9 mouse cellular contexts compared by ENCODE assay signal in the genomic region with DNA sequence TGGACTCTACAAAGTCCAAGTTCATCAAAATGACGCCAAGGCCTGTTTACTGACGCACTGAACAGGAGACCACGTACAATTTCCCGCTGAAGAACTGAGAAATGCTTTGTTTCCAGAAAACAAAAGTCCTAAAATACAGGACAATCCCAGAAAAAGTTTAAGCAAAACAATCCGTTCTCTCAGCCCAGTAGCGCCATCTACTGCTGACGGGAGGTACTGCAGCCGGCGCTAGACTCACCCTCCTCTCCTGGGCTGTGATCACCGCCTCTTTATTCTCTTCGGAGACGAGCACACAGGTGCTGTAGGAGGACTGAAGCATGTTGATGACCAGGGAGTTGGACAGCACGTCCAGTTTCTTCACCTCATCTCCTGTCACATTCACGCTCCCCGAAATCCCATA. TPM values are rescaled to one million over a fixed set of nuclear protein-coding genes. Genes with fewer than 3 reads are reported as not detected.
A peak's percentile ranks its signal among the peaks of the same experiment; 100 is the strongest.
DNase-seq lines count a peak whose midpoint lies in the region; ATAC-seq lines count a peak whose summit lies in the region.
"Had no signal": no experiment of that assay in that cellular context is flagged by ENCODE, and none has a peak within 500 bp of the region (broad histone marks: within the 10 kb centered on the region; RNA-seq: fewer than 3 reads in every experiment).

No protein-coding gene starts in this region.

- WGBS in midbrain, embryonic 13.5 days = 10% methylated on average over 15 of the region's 15 CpGs

- no peaks in the 10 kb centered on the region for H3K9me3 ChIP-seq in midbrain, embryonic 13.5 days
- H3K9me3 ChIP-seq: midbrain, embryonic 12.5 days had no signal

- no peak for ATAC-seq in midbrain, embryonic 13.5 days
- no peak for ATAC-seq in activated CD4-positive, CD25-positive, alpha-beta regulatory T cell, adult 4 months

- H3K27ac ChIP-seq in midbrain, embryonic 13.5 days = no peak overlapping the region
- H3K27ac ChIP-seq: midbrain, embryonic 12.5 days had no signal

- DNase-seq in Muller cell, postnatal 12 days (ENCODE audit: inconsistent ontology term) = peak; percentile 47
- DNase-seq in cerebellum, adult 18-20 months = peak; percentile 55 to 59
- DNase-seq in frontal cortex, postnatal 36 days (ENCODE audit: low spot score in 2 of 2) = peak; percentile 59 to 71
- peak; percentile 76 for DNase-seq in induced T-regulatory cell, adult 2 months (ENCODE audit: low read depth)
- DNase-seq in left cerebral cortex, postnatal 25 days (ENCODE audit: low spot score in 2 of 2) = peak; percentile 44 to 51
- DNase-seq in spleen, adult 12 weeks (ENCODE audit: low spot score) = peak; percentile 13

- no peak overlapping the region for H3K9ac ChIP-seq in midbrain, embryonic 13.5 days (replicated peaks)
- H3K9ac ChIP-seq: midbrain, embryonic 12.5 days had no signal

- intact Hi-C loops in left cerebral cortex, postnatal 25 days (cut with DNase I) = loop anchor here (5.0 to 10.0 kb wide), 2 partner anchors 92 to 300 kb away; a partner anchor contains a TSS

- no peaks in the 10 kb centered on the region for H3K4me1 ChIP-seq in midbrain, embryonic 13.5 days (replicated peaks)

- no peak overlapping the region for H3K4me3 ChIP-seq in midbrain, embryonic 13.5 days (replicated peaks)
- H3K4me3 ChIP-seq: midbrain, embryonic 12.5 days had no signal

- no peaks in the 10 kb centered on the region for H3K27me3 ChIP-seq in midbrain, embryonic 13.5 days

- H3K4me2 ChIP-seq in midbrain, embryonic 13.5 days (replicated peaks) = 0 out of 2 replicates have a peak overlapping the region, but pooled peaks have one; percentile 5
- H3K4me2 ChIP-seq: midbrain, embryonic 12.5 days had no signal

- H3K36me3 ChIP-seq in midbrain, embryonic 13.5 days = no peaks in the 10 kb centered on the region
- H3K36me3 ChIP-seq: midbrain, embryonic 12.5 days had no signal

RNA-seq across cellular contexts. Expression of a gene that starts 3.6 kb away (rescaled TPM):
- not detected for total RNA-seq in left cerebral cortex, postnatal 25 days (2021)
- 0.44 TPM in 1 of 2 replicates, not detected in the other for polyA plus RNA-seq in midbrain, embryonic 13.5 days (2015; fragmentation: Nextera tagmentation; extraction: Ambion mirVana)
- not detected for polyA plus RNA-seq in activated CD4-positive, CD25-positive, alpha-beta regulatory T cell, adult 4 months (2017; shearing (Covaris generic))
- polyA plus RNA-seq: midbrain, embryonic 12.5 days had no signal

RNA-seq across cellular contexts. Expression of a gene that starts 33.4 kb away (rescaled TPM):
- total RNA-seq in left cerebral cortex, postnatal 25 days (2021) = under 1 TPM; 0.23 to 0.44 TPM
- not detected in 2 replicates for polyA plus RNA-seq in midbrain, embryonic 13.5 days (2015; fragmentation: Nextera tagmentation; extraction: Ambion mirVana)
- not detected for polyA plus RNA-seq in activated CD4-positive, CD25-positive, alpha-beta regulatory T cell, adult 4 months (2017; shearing (Covaris generic))
- polyA plus RNA-seq: midbrain, embryonic 12.5 days had no signal

Comparison
In these comparisons a context has a peak if more than half of its experiments do, and no peak if none do; other contexts are left out.
1. DNase-seq: peak in every context shown above with its lines; median percentile 76 in induced T-regulatory cell, adult 2 months; 65 in frontal cortex, postnatal 36 days; 57 in cerebellum, adult 18-20 months; 48 in left cerebral cortex, postnatal 25 days; 47 in Muller cell, postnatal 12 days; 13 in spleen, adult 12 weeks.